Mouse (Mus musculus) G1E (cell line): Measurements from ENCODE around the gene Acbd6. TPM values are rescaled to one million over a fixed set of nuclear protein-coding genes. Genes with fewer than 3 reads are reported as not detected.

Source experiments
- ATAC-seq: 2 replicates; pipeline ENCODE4 v1.8.0; 2016; ENCODE audit warnings: mild to moderate bottlenecking; ENCODE audit not compliant: insufficient number of reproducible peaks, poor library complexity, low FRiP score, severe bottlenecking; ENCODE audit errors: extremely low read depth
- DNase-seq: peaks from one replicate; pipeline ENCODE4 v3.0.0; 2012; ENCODE audit warnings: low spot score
- H3K27me3 ChIP-seq: 2 replicates; pipeline ENCODE4 v1.6.1; 2012; ENCODE audit warnings: mild to moderate bottlenecking, low read length, inconsistent platforms; ENCODE audit not compliant: insufficient read depth
- H3K36me3 ChIP-seq: replicated peaks from 2 replicates; pipeline ENCODE3; 2012; ENCODE audit warnings: mild to moderate bottlenecking, inconsistent platforms
- H3K4me1 ChIP-seq: 2 replicates; pipeline ENCODE4 v1.6.1; 2012; ENCODE audit warnings: low read depth, low read length, inconsistent platforms, mixed read lengths; ENCODE audit not compliant: insufficient read depth
- H3K4me3 ChIP-seq: 2 replicates; pipeline ENCODE4 v1.5.1; 2012; ENCODE audit warnings: low read depth, mild to moderate bottlenecking, inconsistent platforms, low read length, moderate library complexity, mixed read lengths
- H3K9me3 ChIP-seq: replicated peaks from 2 replicates; pipeline ENCODE4 v1.6.1; 2012; ENCODE audit warnings: inconsistent platforms
- CTCF ChIP-seq: IDR thresholded peaks from 2 replicates; pipeline ENCODE4 v1.5.1; 2012; ENCODE audit warnings: low read depth, low read length, inconsistent platforms, mixed read lengths
- GATA1 ChIP-seq: IDR thresholded peaks from 2 replicates; pipeline ENCODE4 v1.6.1; 2012; ENCODE audit warnings: borderline replicate concordance, low read length, inconsistent platforms, mixed read lengths
- GATA2 ChIP-seq: IDR thresholded peaks from 2 replicates; pipeline ENCODE4 v1.6.1; 2012; ENCODE audit warnings: low read depth, low read length, inconsistent platforms, borderline replicate concordance
- POLR2AphosphoS5 ChIP-seq: IDR thresholded peaks from 2 replicates; pipeline ENCODE4 v1.6.1; 2012; ENCODE audit warnings: low read depth, low read length, inconsistent platforms; ENCODE audit not compliant: insufficient replicate concordance
- TAL1 ChIP-seq: conservative IDR thresholded peaks from 2 replicates; pipeline ENCODE4 v1.6.1; 2012; ENCODE audit warnings: low read depth, low read length, inconsistent platforms, mixed read lengths
- polyA plus RNA-seq: library from polyadenylated mRNA; stranded (reverse); fragments of >175 nt; gene quantifications from 2 replicates; pipeline ENCODE4 v1.2.3, GENCODE M21; 2012
- total RNA-seq, 2 experiments: library from RNA; stranded (forward) in 1 of 2; stranded (reverse) in 1 of 2; fragments of 200-1000 nt in 1 of 2; fragments of >200 nt in 1 of 2; fragmentation: Nextera tagmentation in 1 of 2; gene quantifications; 2 replicates each; pipeline ENCODE4 v1.2.3; 2014 to 2017

Gene Acbd6
- total and polyA plus RNA-seq, 3 experiments = 47.0 to 445 (median 86.7) TPM

DNA sequence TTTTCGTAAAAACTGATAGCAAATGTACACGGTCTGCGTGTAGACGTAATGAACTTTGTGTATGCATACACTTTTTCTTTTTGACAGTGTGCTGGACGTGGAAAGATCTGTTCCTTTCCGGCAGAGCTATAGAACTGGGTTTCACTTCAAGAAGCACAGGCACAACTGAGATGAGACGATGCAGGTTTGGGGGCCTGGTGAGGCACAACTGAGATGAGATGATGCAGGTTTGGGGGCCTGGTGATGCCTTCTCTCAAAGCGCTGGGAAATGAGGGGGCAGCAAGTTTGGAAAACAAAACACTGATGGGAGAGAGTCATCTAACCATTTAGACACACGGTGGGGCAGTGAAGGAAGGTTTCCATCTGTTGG is 293 bp upstream of the Acbd6 start:
- ATAC-seq (no peak), DNase-seq (no peak)
- TF ChIP-seq GATA1 (no peak), TAL1 (no peak), GATA2 (no peak), CTCF (no peak), POLR2AphosphoS5 (no peak)
- Histone ChIP-seq H3K36me3 (peaks cover 14% of the 10 kb centered on the region), H3K4me1 (peaks cover 33% of the 10 kb centered on the region), H3K27me3 (no peaks in the 10 kb centered on the region), H3K4me3 (peak overlapping the region; percentile 98), H3K9me3 (peaks cover 2% of the 10 kb centered on the region)

- no peak for ATAC-seq
- Histone ChIP-seq H3K4me3 (peak overlapping the region; percentile 62), H3K27me3 (no peaks in the 10 kb centered on the region), H3K9me3 (no peaks in the 10 kb centered on the region), H3K4me1 (peaks cover 46% of the 10 kb centered on the region), H3K36me3 (peaks cover 31% of the 10 kb centered on the region)
- TF ChIP-seq TAL1 (no peak), CTCF (no peak), GATA2 (no peak), POLR2AphosphoS5 (no peak), GATA1 (no peak)
- DNase-seq = no peak
These were observed 2.1 kb downstream of the Acbd6 start for GRCm38 (mm10) chr1:155560021-155560420.

DNA sequence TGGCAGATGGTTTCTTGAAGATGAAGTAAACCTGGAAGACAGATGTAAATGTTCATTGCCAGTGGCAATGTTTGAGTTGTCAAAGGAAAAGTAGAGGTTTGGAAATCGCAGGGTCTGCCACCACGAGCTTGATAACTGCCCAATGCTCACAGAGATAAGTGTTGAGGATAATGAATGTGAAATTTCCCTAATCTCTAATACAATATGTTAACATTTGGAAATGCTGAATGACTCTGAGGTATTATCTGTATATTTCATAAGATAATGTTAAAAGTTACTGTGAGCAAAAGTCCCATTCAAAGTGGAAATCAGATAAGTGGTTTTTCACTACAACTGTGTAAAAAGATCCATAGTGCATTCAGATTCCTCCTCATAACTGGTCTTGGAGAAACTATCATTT is 2.8 kb downstream of the Acbd6 start:
- peak; percentile 41; the same call in 1 of the 2 replicates for ATAC-seq
- Histone ChIP-seq H3K36me3 (peaks cover 38% of the 10 kb centered on the region), H3K9me3 (no peaks in the 10 kb centered on the region), H3K4me3 (no peak overlapping the region; the same call in 1 of the 2 replicates), H3K27me3 (no peaks in the 10 kb centered on the region), H3K4me1 (peaks cover 47% of the 10 kb centered on the region)
- TF ChIP-seq TAL1 = 0 out of 2 replicates have a peak, but pooled peaks have one; percentile 17
- no peak for TF ChIP-seq GATA2
- no peak for DNase-seq

- Histone ChIP-seq H3K4me1 (peaks cover 43% of the 10 kb centered on the region), H3K9me3 (no peaks in the 10 kb centered on the region), H3K27me3 (no peaks in the 10 kb centered on the region), H3K36me3 (peaks cover 52% of the 10 kb centered on the region), H3K4me3 (peak overlapping the region; percentile 46; the same call in 1 of the 2 replicates)
- ATAC-seq (no peak; the same call in 1 of the 2 replicates), DNase-seq (no peak)
- TF ChIP-seq GATA2 (no peak), POLR2AphosphoS5 (no peak), GATA1 (no peak), CTCF (no peak), TAL1 (no peak)
These were observed 4.3 kb downstream of the Acbd6 start for GRCm38 (mm10) chr1:155562206-155562605.

DNA sequence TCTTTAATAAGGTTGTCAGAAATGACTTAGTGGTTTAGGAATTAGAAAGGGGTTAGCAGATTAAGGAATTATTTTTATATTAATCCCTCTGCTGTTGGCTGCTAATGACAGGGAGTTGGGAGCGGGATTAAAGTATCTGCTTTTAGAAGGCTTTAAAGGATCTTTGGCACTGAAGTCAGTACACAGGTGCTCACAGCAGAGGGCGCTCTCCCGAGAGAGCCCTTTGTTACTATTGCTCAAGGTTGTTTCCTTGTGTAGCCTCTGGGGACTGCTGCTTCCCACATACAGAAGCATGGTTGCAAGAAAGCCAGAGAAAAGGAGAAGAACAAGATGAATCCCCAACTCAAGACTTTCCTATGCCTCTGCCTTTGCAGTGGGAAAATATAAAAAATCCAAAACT is 6.8 kb downstream of the Acbd6 start:
- DNase-seq = peak; percentile 20
- TF ChIP-seq POLR2AphosphoS5 (no peak), CTCF (peak; percentile 55; the same call in 1 of the 2 replicates)
- ATAC-seq = no peak
- Histone ChIP-seq H3K4me1 (peaks cover 36% of the 10 kb centered on the region), H3K4me3 (no peak overlapping the region), H3K36me3 (peaks cover 74% of the 10 kb centered on the region), H3K9me3 (0 out of 2 replicates have a peak, but pooled peaks cover 5% of the 10 kb centered on the region), H3K27me3 (no peaks in the 10 kb centered on the region)

- TF ChIP-seq GATA1 (no peak), GATA2 (no peak), TAL1 (no peak), POLR2AphosphoS5 (no peak), CTCF (no peak)
- peaks cover 81% of the 10 kb centered on the region for H3K36me3 ChIP-seq
- H3K27me3 ChIP-seq = no peaks in the 10 kb centered on the region
- DNase-seq (no peak), ATAC-seq (no peak)
- peaks cover 16% of the 10 kb centered on the region for H3K4me1 ChIP-seq
- H3K9me3 ChIP-seq = 0 out of 2 replicates have a peak, but pooled peaks cover 5% of the 10 kb centered on the region
- no peak overlapping the region for H3K4me3 ChIP-seq
These were observed 10.2 kb downstream of the Acbd6 start for GRCm38 (mm10) chr1:155568133-155568532.

- no peak for ATAC-seq
- H3K36me3 ChIP-seq = peaks cover 80% of the 10 kb centered on the region
- H3K4me1 ChIP-seq = peaks cover 17% of the 10 kb centered on the region
- no peaks in the 10 kb centered on the region for H3K27me3 ChIP-seq
- 0 out of 2 replicates have a peak, but pooled peaks cover 5% of the 10 kb centered on the region for H3K9me3 ChIP-seq
- DNase-seq = no peak
- H3K4me3 ChIP-seq = no peak overlapping the region
- TF ChIP-seq CTCF (no peak), GATA2 (no peak), TAL1 (no peak), POLR2AphosphoS5 (no peak)
These were observed 11.4 kb downstream of the Acbd6 start for GRCm38 (mm10) chr1:155569340-155569739.
